Mouse (Mus musculus): ENCODE measurements at regions not wholly inside any gene's neighbourhood (a gene's known extent, or its start where the extent isn't known, plus 50 kb on each side); places are given as distances from the start of the nearest gene placed in this dataset.

GRCm38 (mm10) chr1:76081700-76082099 lies 535.6 kb downstream of the Slc4a3 start:
- no peak for DNase-seq (ENCODE audit: low spot score)

GRCm38 (mm10) chr1:76083273-76084036 lies 537.4 kb downstream of the Slc4a3 start:
- DNase-seq (ENCODE audit: low spot score), result no peak

- no peak for DNase-seq (ENCODE audit: low spot score)
Measured at GRCm38 (mm10) chr1:76091031-76091430, 545.0 kb downstream of the Slc4a3 start.

- DNase-seq (ENCODE audit: low spot score), result no peak
Measured at GRCm38 (mm10) chr1:76113281-76113680, 567.2 kb downstream of the Slc4a3 start.

- no peak for DNase-seq (ENCODE audit: low spot score)
Measured at GRCm38 (mm10) chr1:76120840-76121239, 574.8 kb downstream of the Slc4a3 start.

GRCm38 (mm10) chr1:76130353-76130752 lies 584.3 kb downstream of the Slc4a3 start:
- no peak for DNase-seq (ENCODE audit: low spot score)

- no peak for DNase-seq (ENCODE audit: low spot score)
Measured at GRCm38 (mm10) chr1:76136810-76137209, 590.7 kb downstream of the Slc4a3 start.

GRCm38 (mm10) chr1:76137701-76138100 lies 591.6 kb downstream of the Slc4a3 start:
- no peak for DNase-seq (ENCODE audit: low spot score)

- DNase-seq (ENCODE audit: low spot score), result no peak
Measured at GRCm38 (mm10) chr1:76143516-76143915, 597.5 kb downstream of the Slc4a3 start.

- no peak for DNase-seq (ENCODE audit: low spot score)
Measured at GRCm38 (mm10) chr1:76148963-76149362, 602.9 kb downstream of the Slc4a3 start.

- DNase-seq (ENCODE audit: low spot score), result no peak
Measured at GRCm38 (mm10) chr1:76156291-76156690, 610.2 kb downstream of the Slc4a3 start.

- no peak for DNase-seq (ENCODE audit: low spot score)
Measured at GRCm38 (mm10) chr1:76167486-76167885, 621.4 kb downstream of the Slc4a3 start.

GRCm38 (mm10) chr1:76181181-76181580 lies 635.1 kb downstream of the Slc4a3 start:
- no peak for DNase-seq (ENCODE audit: low spot score)

GRCm38 (mm10) chr1:76194844-76195243 lies 648.8 kb downstream of the Slc4a3 start:
- DNase-seq (ENCODE audit: low spot score), result peak; percentile 8

GRCm38 (mm10) chr1:76197651-76198050 lies 651.6 kb downstream of the Slc4a3 start:
- no peak for DNase-seq (ENCODE audit: low spot score)

- no peak for DNase-seq (ENCODE audit: low spot score)
Measured at GRCm38 (mm10) chr1:76200906-76201305, 654.8 kb downstream of the Slc4a3 start.

- DNase-seq (ENCODE audit: low spot score), result no peak
Measured at GRCm38 (mm10) chr1:76212486-76212885, 666.4 kb downstream of the Slc4a3 start.

GRCm38 (mm10) chr1:76244721-76245120 lies 698.7 kb downstream of the Slc4a3 start:
- no peak for DNase-seq (ENCODE audit: low spot score)

- DNase-seq (ENCODE audit: low spot score), result no peak
Measured at GRCm38 (mm10) chr1:76246181-76246796, 700.2 kb downstream of the Slc4a3 start.

- no peak for DNase-seq (ENCODE audit: low spot score)
Measured at GRCm38 (mm10) chr1:76247126-76247525, 701.1 kb downstream of the Slc4a3 start.

GRCm38 (mm10) chr1:76258217-76258616 lies 712.2 kb downstream of the Slc4a3 start:
- DNase-seq (ENCODE audit: low spot score), result no peak

- DNase-seq (ENCODE audit: low spot score), result peak; percentile 39
Measured at GRCm38 (mm10) chr1:76276148-76276547, 730.1 kb downstream of the Slc4a3 start.

- DNase-seq (ENCODE audit: low spot score), result no peak
Measured at GRCm38 (mm10) chr1:76276624-76277023, 730.6 kb downstream of the Slc4a3 start.

GRCm38 (mm10) chr1:76283322-76283721 lies 737.3 kb downstream of the Slc4a3 start:
- DNase-seq (ENCODE audit: low spot score), result peak; percentile 17

Data from ovary, postnatal 14 days (tissue).